Mouse (Mus musculus) gastrocnemius, adult 8-10 months (tissue): ENCODE measurements around the gene Chrng. TPM values are rescaled to one million over a fixed set of nuclear protein-coding genes. Genes with fewer than 3 reads are reported as not detected.

Experiments used
- DNase-seq, 2 experiments: peaks; one replicate each; pipeline ENCODE4 v3.0.0; 2022; ENCODE audit warnings: low spot score in 2 of 2
- total RNA-seq, 4 experiments: library from RNA; stranded (reverse); gene quantifications; 2 replicates each; pipeline ENCODE4 v1.2.4; 2022

The Chrng gene
- total RNA-seq, 4 experiments from 2014 or later, result 0.13 TPM; not detected in 3

GRCm38 (mm10) chr1:87252040-87252609, 47.7 kb downstream of the Chrng start:
- no peak for DNase-seq

- DNase-seq, result no peak
These were observed 50.7 kb downstream of the Chrng start for GRCm38 (mm10) chr1:87255173-87255572.

GRCm38 (mm10) chr1:87257691-87258090, 53.2 kb downstream of the Chrng start:
- no peak for DNase-seq

GRCm38 (mm10) chr1:87258484-87258883, 54.0 kb downstream of the Chrng start:
- DNase-seq, result no peak

- DNase-seq, result no peak
These were observed 54.9 kb downstream of the Chrng start for GRCm38 (mm10) chr1:87259316-87259715.

Other genes with a start within 250 kb of the Chrng start
- gene Alppl2, start 114.7 kb upstream of the Chrng start, total RNA-seq, result not detected
- gene Alpi, start 103.1 kb upstream of the Chrng start, total RNA-seq, result not detected
- gene Akp3, start 79.7 kb upstream of the Chrng start, total RNA-seq, result not detected
- not detected for gene Ecel1, start 48.1 kb upstream of the Chrng start, total RNA-seq
- gene Prss56, start 21.3 kb upstream of the Chrng start, total RNA-seq, result not detected
- 1 to 10 TPM; 1.9 to 2.9 (median 2.4) TPM for gene Chrnd, start 14.1 kb upstream of the Chrng start, total RNA-seq
- 10 to 100 TPM; 51.7 to 54.8 (median 53.8) TPM for gene Eif4e2, start 9.3 kb downstream of the Chrng start, total RNA-seq
- gene Efhd1, start 59.7 kb downstream of the Chrng start, total RNA-seq, result 1 to 10 TPM; 1.7 to 3.4 (median 2.9) TPM
- 10 to 100 TPM; 33.1 to 40.4 (median 39.0) TPM for gene Gigyf2, start 122.3 kb downstream of the Chrng start, total RNA-seq
- under 1 TPM in 1 of 4 experiments, not detected in 3; 0.54 TPM for gene Kcnj13, start 190.1 kb downstream of the Chrng start, total RNA-seq